Mouse (Mus musculus): Measurements from ENCODE around the gene Trmt1. TPM values are rescaled to one million over a fixed set of nuclear protein-coding genes. Genes with fewer than 3 reads are reported as not detected.
A peak's percentile ranks its signal among the peaks of the same experiment; 100 is the strongest.

Trmt1 gene
- polyA plus RNA-seq, 1 experiment from 2014 or later = 58.1 TPM

- peaks cover 51% of the 10 kb centered on the region for H3K4me1 ChIP-seq
- H3K27ac ChIP-seq (replicated peaks) = 0 out of 2 replicates have a peak overlapping the region, but pooled peaks have one; percentile 42
- H3K27me3 ChIP-seq (ENCODE audit: low read depth, poor library complexity, severe bottlenecking) = peaks cover 86% of the 10 kb centered on the region
These were observed 16.5 kb downstream of the Trmt1 start for GRCm38 (mm10) chr8:84702561-84702960.

GRCm38 (mm10) chr8:84702963-84703465, 16.9 kb downstream of the Trmt1 start:
- Histone ChIP-seq H3K27ac (replicated peaks) (0 out of 2 replicates have a peak overlapping the region, but pooled peaks have one; percentile 42), H3K9me3 (replicated peaks) (no peaks in the 10 kb centered on the region), H3K36me3 (peaks cover 22% of the 10 kb centered on the region), H3K4me3 (peak overlapping the region; percentile 36), H3K4me1 (peaks cover 56% of the 10 kb centered on the region), H3K27me3 (ENCODE audit: low read depth, poor library complexity, severe bottlenecking) (peaks cover 90% of the 10 kb centered on the region)
- 80% methylated on average over 6 of the region's 6 CpGs for WGBS
- DNase-seq (ENCODE audit: low spot score) = no peak

More at GRCm38 (mm10) chr8:84702561-84702960, 16.5 kb downstream of the Trmt1 start:
- 72% methylated on average over 9 of the region's 9 CpGs for WGBS
- H3K36me3 ChIP-seq = peaks cover 27% of the 10 kb centered on the region
- no peak for DNase-seq (ENCODE audit: low spot score)
- H3K9me3 ChIP-seq (replicated peaks) = no peaks in the 10 kb centered on the region
- peak overlapping the region; percentile 36 for H3K4me3 ChIP-seq

GRCm38 (mm10) chr8:84703466-84704249, 17.6 kb downstream of the Trmt1 start:
- DNase-seq (ENCODE audit: low spot score) = no peak
- Histone ChIP-seq H3K27ac (replicated peaks) (peak overlapping the region; percentile 52), H3K27me3 (ENCODE audit: low read depth, poor library complexity, severe bottlenecking) (peaks cover 97% of the 10 kb centered on the region), H3K4me3 (peak overlapping the region; percentile 46), H3K9me3 (replicated peaks) (no peaks in the 10 kb centered on the region), H3K4me1 (peaks cover 62% of the 10 kb centered on the region), H3K36me3 (peaks cover 16% of the 10 kb centered on the region)
- WGBS = 7% methylated on average over 38 of the region's 38 CpGs

- peaks cover 65% of the 10 kb centered on the region for H3K4me1 ChIP-seq
- peaks cover 9% of the 10 kb centered on the region for H3K36me3 ChIP-seq
- WGBS = 2% methylated on average over 16 of the region's 16 CpGs
- H3K27me3 ChIP-seq (ENCODE audit: low read depth, poor library complexity, severe bottlenecking) = peaks cover 100% of the 10 kb centered on the region
- peak overlapping the region; percentile 52; the same call in 1 of the 2 replicates for H3K27ac ChIP-seq (replicated peaks)
- peak overlapping the region; percentile 46 for H3K4me3 ChIP-seq
- no peaks in the 10 kb centered on the region for H3K9me3 ChIP-seq (replicated peaks)
- peak; percentile 85 for DNase-seq (ENCODE audit: low spot score)
These were observed 18.2 kb downstream of the Trmt1 start for GRCm38 (mm10) chr8:84704356-84704755.

- peak; percentile 49 for DNase-seq (ENCODE audit: low spot score)
- Histone ChIP-seq H3K27ac (replicated peaks) (peak overlapping the region; percentile 38), H3K9me3 (replicated peaks) (no peaks in the 10 kb centered on the region), H3K4me1 (peaks cover 68% of the 10 kb centered on the region), H3K4me3 (peak overlapping the region; percentile 37), H3K27me3 (ENCODE audit: low read depth, poor library complexity, severe bottlenecking) (peaks cover 100% of the 10 kb centered on the region), H3K36me3 (peaks cover under 1% of the 10 kb centered on the region; the same call in 1 of the 2 replicates)
- 2% methylated on average over 61 of the region's 61 CpGs for WGBS
These were observed 19.0 kb downstream of the Trmt1 start for GRCm38 (mm10) chr8:84704867-84705831.

- Histone ChIP-seq H3K9me3 (replicated peaks) (no peaks in the 10 kb centered on the region), H3K27me3 (ENCODE audit: low read depth, poor library complexity, severe bottlenecking) (peaks cover 100% of the 10 kb centered on the region), H3K4me1 (peaks cover 70% of the 10 kb centered on the region), H3K36me3 (no peaks in the 10 kb centered on the region), H3K4me3 (peak overlapping the region; percentile 37; the same call in 1 of the 2 replicates), H3K27ac (replicated peaks) (no peak overlapping the region)
- no peak for DNase-seq (ENCODE audit: low spot score)
- under 1% methylated on average over 12 of the region's 12 CpGs for WGBS
These were observed 19.9 kb downstream of the Trmt1 start for GRCm38 (mm10) chr8:84705960-84706359.

GRCm38 (mm10) chr8:84706610-84707266, 20.6 kb downstream of the Trmt1 start:
- Histone ChIP-seq H3K9me3 (replicated peaks) (no peaks in the 10 kb centered on the region), H3K4me3 (peak overlapping the region; percentile 39), H3K27me3 (ENCODE audit: low read depth, poor library complexity, severe bottlenecking) (peaks cover 100% of the 10 kb centered on the region), H3K36me3 (no peaks in the 10 kb centered on the region), H3K27ac (replicated peaks) (peak overlapping the region; percentile 69), H3K4me1 (peaks cover 70% of the 10 kb centered on the region)
- DNase-seq (ENCODE audit: low spot score) = peak; percentile 72
- under 1% methylated on average over 45 of the region's 45 CpGs for whole genome bisulfite sequencing

GRCm38 (mm10) chr8:84707267-84707883, 21.3 kb downstream of the Trmt1 start:
- peak; percentile 48 for DNase-seq (ENCODE audit: low spot score)
- Histone ChIP-seq H3K27ac (replicated peaks) (peak overlapping the region; percentile 69; the same call in 1 of the 2 replicates), H3K36me3 (no peaks in the 10 kb centered on the region), H3K4me1 (peaks cover 73% of the 10 kb centered on the region), H3K9me3 (replicated peaks) (no peaks in the 10 kb centered on the region), H3K4me3 (peak overlapping the region; percentile 39), H3K27me3 (ENCODE audit: low read depth, poor library complexity, severe bottlenecking) (peaks cover 100% of the 10 kb centered on the region)
- under 1% methylated on average over 22 of the region's 22 CpGs for WGBS

- Histone ChIP-seq H3K36me3 (no peaks in the 10 kb centered on the region), H3K4me1 (peaks cover 81% of the 10 kb centered on the region), H3K27ac (replicated peaks) (peak overlapping the region; percentile 14; the same call in 1 of the 2 replicates), H3K4me3 (peak overlapping the region; percentile 39), H3K27me3 (ENCODE audit: low read depth, poor library complexity, severe bottlenecking) (peaks cover 100% of the 10 kb centered on the region), H3K9me3 (replicated peaks) (no peaks in the 10 kb centered on the region)
- DNase-seq (ENCODE audit: low spot score) = peak; percentile 54
- 1% methylated on average over 15 of the region's 15 CpGs for WGBS
These were observed 22.0 kb downstream of the Trmt1 start for GRCm38 (mm10) chr8:84708071-84708541.

- Histone ChIP-seq H3K27ac (replicated peaks) (peak overlapping the region; percentile 57; the same call in 1 of the 2 replicates), H3K9me3 (replicated peaks) (no peaks in the 10 kb centered on the region), H3K4me3 (peak overlapping the region; percentile 16), H3K36me3 (no peaks in the 10 kb centered on the region), H3K27me3 (ENCODE audit: low read depth, poor library complexity, severe bottlenecking) (peaks cover 100% of the 10 kb centered on the region), H3K4me1 (peaks cover 85% of the 10 kb centered on the region)
- DNase-seq (ENCODE audit: low spot score) = peak; percentile 90
- 11% methylated on average over 12 of the region's 12 CpGs for WGBS
These were observed 22.8 kb downstream of the Trmt1 start for GRCm38 (mm10) chr8:84708774-84709475.

- no peak overlapping the region for H3K27ac ChIP-seq (replicated peaks)
- 93% methylated on average over 1 of the region's 1 CpGs for WGBS
- H3K9me3 ChIP-seq (replicated peaks) = no peaks in the 10 kb centered on the region
- H3K27me3 ChIP-seq (ENCODE audit: low read depth, poor library complexity, severe bottlenecking) = peaks cover 100% of the 10 kb centered on the region
- peaks cover 85% of the 10 kb centered on the region for H3K4me1 ChIP-seq
- no peak overlapping the region for H3K4me3 ChIP-seq
- no peak for DNase-seq (ENCODE audit: low spot score)
- H3K36me3 ChIP-seq = no peaks in the 10 kb centered on the region
These were observed 23.8 kb downstream of the Trmt1 start for GRCm38 (mm10) chr8:84709931-84710330.

All from midbrain, embryonic 10.5 days (tissue).